Mouse (Mus musculus) retina, adult 2 months (tissue): ENCODE measurements at regions not wholly inside any gene's neighbourhood (a gene's known extent, or its start where the extent isn't known, plus 50 kb on each side); places are given as distances from the start of the nearest gene placed in this dataset.

Experiments
- DNase-seq: peaks from one replicate; pipeline ENCODE4 v3.0.0-alpha.2; 2012; ENCODE audit warnings: low read depth, low spot score

- no peak for DNase-seq
These were observed 262.8 kb downstream of the Bcl11a start for GRCm38 (mm10) chr11:24340677-24341076.

DNA sequence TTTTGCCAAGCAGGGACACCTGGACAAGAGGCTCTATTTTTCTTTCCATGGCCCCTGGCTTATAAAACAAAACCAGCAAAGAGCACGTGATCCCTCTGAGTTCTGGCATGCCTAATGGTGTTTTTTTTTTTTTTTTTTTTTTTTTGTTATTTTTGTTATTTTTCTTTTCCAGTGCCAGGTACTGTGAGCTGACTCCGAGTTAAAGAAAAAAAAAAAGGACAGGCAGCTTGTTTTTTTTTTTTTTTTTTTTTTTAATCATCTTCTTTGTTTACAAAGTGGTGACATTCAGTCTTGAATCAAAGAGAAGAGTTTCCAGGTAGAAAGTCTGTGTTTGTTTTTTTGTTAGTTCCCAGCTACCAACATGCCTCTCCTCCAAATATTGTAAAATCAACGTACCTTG, 263.8 kb downstream of the Bcl11a start:
- DNase-seq: no peak

DNA sequence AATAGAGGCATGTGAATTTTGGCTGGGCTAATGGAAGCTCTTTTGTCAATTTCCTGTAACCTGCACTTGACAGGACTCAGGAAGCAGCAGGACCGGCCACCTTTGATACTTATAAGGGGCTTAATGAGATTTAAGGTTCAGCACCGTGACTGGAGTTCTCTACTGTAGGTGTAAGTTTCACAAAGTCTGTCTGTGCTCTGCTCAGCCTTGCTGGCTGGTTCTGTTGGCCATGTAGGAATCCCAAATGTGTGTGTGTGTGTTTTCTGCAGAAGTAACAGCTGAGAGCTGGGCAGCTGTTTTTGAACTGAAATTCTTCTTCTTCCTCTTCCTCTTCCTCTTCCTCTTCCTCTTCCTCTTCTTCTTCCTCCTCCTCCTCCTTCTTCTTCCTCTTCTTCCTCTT, 264.3 kb downstream of the Bcl11a start:
- no peak for DNase-seq

GRCm38 (mm10) chr11:24342732-24343131, 264.9 kb downstream of the Bcl11a start:
- no peak for DNase-seq

GRCm38 (mm10) chr11:24347225-24347624, 269.4 kb downstream of the Bcl11a start:
- DNase-seq: no peak

- DNase-seq: no peak
These were observed 270.9 kb downstream of the Bcl11a start for GRCm38 (mm10) chr11:24348741-24349140.

GRCm38 (mm10) chr11:24349967-24350643, 272.2 kb downstream of the Bcl11a start:
- no peak for DNase-seq

DNA sequence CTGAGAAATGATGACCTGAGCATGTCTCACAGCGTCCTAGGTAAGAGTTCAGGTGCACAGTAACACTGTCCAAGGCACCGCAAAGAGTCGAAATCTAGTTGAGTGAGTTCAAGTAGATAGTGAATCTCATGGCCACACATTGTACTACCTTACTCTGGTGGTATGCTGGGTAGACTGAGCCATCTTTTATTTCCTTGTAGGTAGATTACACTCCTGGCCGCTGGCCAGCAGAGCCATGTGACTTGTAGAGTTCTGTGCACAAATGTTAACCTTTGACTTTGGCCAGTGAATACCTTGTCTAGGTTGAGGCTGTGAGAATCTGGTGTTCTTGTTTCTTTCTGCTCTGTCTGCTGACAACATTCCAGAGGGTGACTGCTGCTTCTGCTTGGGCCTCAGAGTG, 273.0 kb downstream of the Bcl11a start:
- no peak for DNase-seq

- DNase-seq: no peak
These were observed 274.2 kb downstream of the Bcl11a start for GRCm38 (mm10) chr11:24352071-24352470.

DNA sequence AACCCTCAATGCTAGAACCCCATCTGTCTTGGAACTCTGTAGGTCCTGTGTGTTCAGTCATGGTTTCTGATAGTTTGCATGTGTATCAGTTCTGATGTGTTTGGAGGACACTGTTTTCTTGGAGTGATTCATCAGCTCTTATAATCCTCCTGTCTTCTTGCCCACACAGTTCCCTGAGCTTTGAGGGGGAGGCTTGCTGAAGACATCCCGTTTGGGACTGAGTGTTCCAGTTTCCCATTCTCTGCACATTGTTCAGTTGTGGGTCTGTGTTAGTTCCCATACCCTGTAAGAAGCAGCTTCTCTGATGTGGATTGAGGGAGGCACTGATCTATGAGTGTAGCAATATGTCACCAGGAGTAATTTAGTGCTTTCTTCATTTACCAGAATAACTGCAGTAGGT, 275.2 kb downstream of the Bcl11a start:
- DNase-seq: no peak

- DNase-seq: no peak
These were observed 279.5 kb downstream of the Bcl11a start for GRCm38 (mm10) chr11:24357388-24357787.

DNA sequence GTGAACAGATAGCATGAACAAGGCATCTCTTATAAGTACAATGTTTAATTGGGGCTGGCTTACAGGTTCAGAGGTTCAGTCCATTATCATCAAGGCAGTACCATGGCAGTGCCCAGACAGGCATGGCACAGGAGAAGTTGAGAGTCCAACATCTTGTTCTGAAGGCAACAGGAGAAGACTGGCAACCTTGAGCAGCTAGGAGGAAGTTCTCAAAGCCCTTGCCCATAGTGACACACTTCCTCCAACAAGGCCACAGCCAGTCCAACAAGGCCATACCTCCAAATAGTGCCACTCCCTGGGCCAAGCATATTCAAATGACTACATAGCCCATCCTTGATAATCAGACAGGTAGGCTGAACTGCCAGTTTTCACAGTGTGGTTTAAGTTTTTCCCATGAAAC, 281.2 kb downstream of the Bcl11a start:
- no peak for DNase-seq

- no peak for DNase-seq
These were observed 284.3 kb downstream of the Bcl11a start for GRCm38 (mm10) chr11:24361998-24362687.

DNA sequence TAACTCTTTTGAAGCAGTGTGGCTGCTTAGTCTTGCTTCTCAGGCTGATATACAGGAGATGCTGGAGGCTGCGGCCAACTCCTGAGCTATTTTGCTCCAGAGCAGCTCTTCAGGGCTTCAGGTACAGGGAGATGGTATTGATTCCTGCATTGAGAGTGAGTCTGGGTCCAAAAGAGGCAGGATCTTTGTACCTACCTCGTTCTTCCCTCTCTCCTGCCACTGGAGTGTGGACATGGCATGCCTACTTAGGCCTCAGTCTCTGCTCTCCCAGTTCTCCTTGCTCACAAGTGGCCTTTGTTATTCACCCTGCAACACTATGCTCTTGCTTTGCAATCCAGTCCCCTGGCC, 284.8 kb downstream of the Bcl11a start:
- DNase-seq: no peak

- no peak for DNase-seq
These were observed 285.8 kb downstream of the Bcl11a start for GRCm38 (mm10) chr11:24363418-24364364.

- no peak for DNase-seq
These were observed 292.5 kb downstream of the Bcl11a start for GRCm38 (mm10) chr11:24370198-24370860.

DNA sequence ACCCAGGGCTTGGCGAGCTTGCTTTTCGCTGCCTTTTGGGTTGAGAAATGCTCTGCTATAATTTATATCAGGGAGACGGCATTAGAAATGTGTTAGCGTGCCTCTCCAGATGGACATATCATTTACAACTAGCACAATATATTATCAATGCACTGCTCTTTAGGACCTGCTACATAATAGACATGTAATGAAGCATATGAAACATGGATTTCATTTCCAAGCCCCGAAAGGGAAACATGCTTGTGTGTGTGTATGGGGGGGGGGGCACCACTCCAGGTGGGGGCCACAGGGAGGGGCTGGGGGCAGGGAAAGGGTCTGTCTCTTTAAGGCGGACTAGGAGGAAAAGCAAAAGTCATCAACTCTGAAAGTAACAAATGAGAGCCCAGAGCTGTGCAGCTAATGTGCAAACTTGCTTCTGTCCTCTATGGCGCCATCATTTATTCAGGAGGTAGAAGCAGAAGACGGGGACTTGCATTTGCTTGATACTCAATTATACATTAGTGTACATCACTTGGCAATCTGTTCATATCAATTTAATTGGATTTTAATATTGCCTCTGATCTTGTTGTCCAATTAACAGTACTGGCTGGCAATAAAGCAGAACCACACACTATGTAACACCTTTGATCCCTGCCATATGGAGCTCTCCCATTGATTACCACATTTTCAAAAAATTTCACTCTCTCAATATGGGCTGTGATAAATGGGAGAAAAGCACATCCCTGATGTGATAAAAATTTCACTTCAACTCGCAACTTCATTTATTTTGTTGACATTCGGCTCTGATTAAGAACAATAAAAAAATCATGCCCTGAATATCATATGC, 293.2 kb downstream of the Bcl11a start:
- DNase-seq: no peak

DNA sequence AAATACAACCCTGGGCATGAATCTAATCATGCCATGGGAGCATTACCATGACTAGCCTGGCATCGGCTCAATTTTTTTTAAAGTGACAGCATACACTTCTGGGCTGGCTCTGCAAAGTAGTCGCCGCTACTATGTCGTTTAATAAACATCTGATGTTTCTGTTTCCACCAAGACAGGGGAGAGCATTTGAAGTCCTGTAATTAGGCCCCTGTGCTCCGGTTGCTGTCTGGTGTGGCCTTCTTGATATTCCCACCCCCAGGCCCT, 293.8 kb downstream of the Bcl11a start:
- no peak for DNase-seq

DNA sequence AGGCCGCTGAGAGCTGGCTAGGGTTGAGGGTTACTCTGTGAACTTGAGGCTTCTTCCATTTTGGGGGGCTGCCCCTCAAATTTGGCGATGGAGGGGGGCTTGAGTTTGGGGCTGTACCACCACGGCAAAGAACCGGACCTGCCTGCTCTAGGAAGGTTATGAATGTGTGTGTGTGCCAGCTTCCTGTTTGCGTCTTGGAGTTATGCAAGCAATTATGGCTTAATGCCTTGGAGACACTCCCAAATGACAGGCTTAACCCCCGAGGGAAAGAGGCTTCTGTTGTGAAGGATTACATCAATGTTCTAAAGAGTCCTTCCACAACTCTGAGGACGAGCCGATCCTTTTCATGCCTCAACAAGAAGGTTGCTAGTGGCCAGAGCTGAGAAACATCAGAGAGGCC, 294.1 kb downstream of the Bcl11a start:
- DNase-seq: no peak

GRCm38 (mm10) chr11:24372616-24373015, 294.8 kb downstream of the Bcl11a start:
- no peak for DNase-seq

GRCm38 (mm10) chr11:24373301-24373700, 295.4 kb downstream of the Bcl11a start:
- no peak for DNase-seq
